Comparison of ENCODE assay signal across 8 mouse cellular contexts in the genomic region with DNA sequence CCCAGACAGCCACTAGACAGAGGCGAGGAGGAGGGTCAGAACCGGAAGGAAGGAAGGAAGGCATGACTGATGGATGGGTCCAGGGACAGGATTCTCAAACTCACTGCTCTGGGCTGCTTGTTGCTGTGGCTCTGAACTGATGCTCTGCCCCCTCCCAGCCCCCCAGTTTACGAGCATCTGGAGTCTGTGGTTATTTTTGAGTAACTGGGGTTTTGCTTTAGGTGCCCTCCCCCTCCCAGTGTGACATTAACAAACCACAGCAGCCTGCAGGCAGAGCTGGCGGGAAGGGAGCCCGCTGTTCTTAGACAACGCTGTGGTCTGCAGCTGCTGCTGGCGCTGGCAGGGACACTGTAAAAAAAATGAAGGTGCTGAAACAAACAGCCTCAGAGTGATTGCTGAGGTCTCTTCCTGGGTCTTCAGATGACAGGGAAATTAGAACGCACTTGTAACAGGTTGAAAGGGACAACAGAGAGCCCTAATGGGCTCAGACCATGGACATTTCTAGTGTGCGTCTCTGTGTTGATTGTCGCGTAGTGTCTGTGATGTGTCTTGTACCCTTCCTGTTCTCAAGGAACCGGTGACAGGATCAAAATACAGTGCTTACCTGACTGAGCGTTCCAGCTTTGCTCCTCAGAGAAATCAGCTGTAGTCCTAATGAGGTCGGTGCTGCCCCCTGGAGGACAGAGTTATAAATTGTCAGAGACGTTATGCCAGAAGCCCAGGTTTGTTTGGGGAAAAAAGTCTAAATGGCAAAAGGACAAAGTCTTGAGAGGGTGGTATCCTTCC. TPM values are rescaled to one million over a fixed set of nuclear protein-coding genes. Genes with fewer than 3 reads are reported as not detected.
DNase-seq lines count a peak whose midpoint lies in the region; ATAC-seq and TF ChIP-seq lines count a peak whose summit lies in the region.

No protein-coding gene starts in this region.

- no peaks in the 10 kb centered on the region for H3K36me3 ChIP-seq in hindbrain, embryonic 11.5 days (ENCODE audit: control insufficient read depth, insufficient read depth, low read length)
- H3K36me3 ChIP-seq in lung, embryonic 16.5 days (ENCODE audit: control insufficient read depth, insufficient read depth, low read length) = no peaks in the 10 kb centered on the region

- peaks cover 46% of the 10 kb centered on the region for H3K27me3 ChIP-seq in Patski
- H3K27me3 ChIP-seq in hindbrain, embryonic 11.5 days (ENCODE audit: control insufficient read depth, insufficient read depth, low read length) = no peaks in the 10 kb centered on the region
- H3K27me3 ChIP-seq in lung, embryonic 16.5 days (ENCODE audit: control insufficient read depth, insufficient read depth, low read depth, low read length) = no peaks in the 10 kb centered on the region

- H3K4me1 ChIP-seq in hindbrain, embryonic 11.5 days (replicated peaks; ENCODE audit: control insufficient read depth, insufficient read depth, low read length) = 0 out of 2 replicates have a peak, but pooled peaks cover 2% of the 10 kb centered on the region
- H3K4me1 ChIP-seq in lung, embryonic 16.5 days (replicated peaks; ENCODE audit: control insufficient read depth, insufficient read depth, low read length) = no peaks in the 10 kb centered on the region; the same call in 1 of the 2 replicates

- peak overlapping the region; percentile 32 for H3K4me2 ChIP-seq in hindbrain, embryonic 11.5 days (replicated peaks; ENCODE audit: low read depth, low read length)
- H3K4me2 ChIP-seq in lung, embryonic 16.5 days (ENCODE audit: low read depth, low read length) = peak overlapping the region; percentile 53

- WGBS in hindbrain, embryonic 11.5 days = 9% methylated on average over 15 of the region's 15 CpGs
- 5% methylated on average over 15 of the region's 15 CpGs for WGBS in lung, embryonic 16.5 days

- POLR2A ChIA-PET in Patski (lab: Charles Lee) = no interaction called here

- in situ Hi-C loops in Patski (cut with MboI; ENCODE audit: low pct_unique_long_range_greater_than_20kb) = loop anchor here (10.0 kb wide), 1 partner anchor 78 kb away; no protein-coding TSS in a partner anchor

- ATAC-seq in Patski = no peak
- ATAC-seq in hindbrain, embryonic 11.5 days (ENCODE audit: low FRiP score) = peak; percentile 53
- ATAC-seq in lung, embryonic 16.5 days (ENCODE audit: low read depth) = peak; percentile 80

- CTCF ChIA-PET in Patski (lab: Charles Lee) = interaction anchor here (1.0 to 1.8 kb wide), 8 partner anchors 10 to 86 kb away, joined by 3 to 8 read pairs (median 4); no protein-coding TSS in a partner anchor

- H3K27ac ChIP-seq in hindbrain, embryonic 11.5 days (ENCODE audit: low read depth, low read length) = no peak overlapping the region
- H3K27ac ChIP-seq in lung, embryonic 16.5 days (ENCODE audit: low read length) = peak overlapping the region; percentile 24; the same call in 1 of the 2 replicates

- H3K9me3 ChIP-seq in hindbrain, embryonic 11.5 days (ENCODE audit: control insufficient read depth, low read length) = no peaks in the 10 kb centered on the region
- H3K9me3 ChIP-seq in lung, embryonic 16.5 days (ENCODE audit: control insufficient read depth, low read length) = no peaks in the 10 kb centered on the region

- DNase-seq in Patski (ENCODE audit: low read depth, low spot score) = no peak
- DNase-seq in cerebellum, adult 8-10 months = peak; percentile 72
- DNase-seq in forelimb bud, embryonic 11.5 days (ENCODE audit: low read depth, low spot score) = peak; percentile 83
- DNase-seq in hindbrain, embryonic 11.5 days (ENCODE audit: low spot score) = peak; percentile 90
- peak; percentile 79 for DNase-seq in layer of hippocampus, adult 9-11 months
- peak; percentile 65 for DNase-seq in ovary, postnatal 36 days (ENCODE audit: low spot score)
- peak; percentile 90 for DNase-seq in thymus, postnatal 14 days

- TF ChIP-seq CTCF in Patski (IDR thresholded peaks at IDR 0.05) = peak; percentile 74

- H3K9ac ChIP-seq in hindbrain, embryonic 11.5 days (ENCODE audit: low read depth, low read length) = peak overlapping the region; percentile 25; the same call in 1 of the 2 replicates
- peak overlapping the region; percentile 17 for H3K9ac ChIP-seq in lung, embryonic 16.5 days (ENCODE audit: low read length)

- H3K4me3 ChIP-seq in hindbrain, embryonic 11.5 days (ENCODE audit: low read depth, low read length) = no peak overlapping the region
- peak overlapping the region; percentile 27 for H3K4me3 ChIP-seq in lung, embryonic 16.5 days (ENCODE audit: low read length)

RNA-seq across cellular contexts. Expression of a gene that starts 21.4 kb away (rescaled TPM):
- not detected for polyA plus RNA-seq in Patski (2021)
- 0.83 and 1.2 TPM in 2 replicates for polyA plus RNA-seq in hindbrain, embryonic 11.5 days (2014; fragmentation: Nextera tagmentation; extraction: Ambion mirVana)
- 4.3 and 4.7 TPM in 2 replicates for polyA plus RNA-seq in lung, embryonic 16.5 days (2015; fragmentation: Nextera tagmentation; extraction: Ambion mirVana)
